ENCODE assay signal across 13 mouse cellular contexts in the genomic region with DNA sequence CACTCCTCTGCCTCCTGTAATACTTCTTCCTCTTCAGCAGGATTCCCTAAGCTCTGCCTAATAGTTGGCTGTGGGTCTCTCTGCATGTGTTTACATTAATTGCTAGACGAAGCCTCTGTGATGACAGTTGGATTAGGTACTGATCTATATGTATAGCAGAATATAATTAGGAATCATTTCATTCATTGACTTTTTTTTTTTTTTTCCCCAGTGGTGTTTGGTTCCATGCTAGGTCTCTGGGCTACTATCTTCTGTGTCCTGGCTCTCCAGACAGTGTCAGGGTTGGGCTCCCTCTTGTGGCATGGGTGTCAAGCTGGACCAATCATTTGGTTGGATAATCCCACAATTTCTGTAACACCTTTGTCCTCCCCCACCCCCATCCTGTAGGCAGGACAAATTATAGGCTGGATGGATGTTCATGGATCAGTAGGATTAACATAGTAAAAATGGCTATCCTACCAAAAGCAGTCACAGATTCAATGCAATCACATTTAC.
DNase-seq lines count a peak whose midpoint lies in the region; ATAC-seq and TF ChIP-seq lines count a peak whose summit lies in the region.
"Had no signal": no experiment of that assay in that cellular context is flagged by ENCODE, and none has a peak within 500 bp of the region (broad histone marks: within the 10 kb centered on the region; RNA-seq: fewer than 3 reads in every experiment).

No protein-coding gene starts in this region.

- H3K9me3 ChIP-seq in kidney, embryonic 16.5 days (ENCODE audit: low read length), result no peaks in the 10 kb centered on the region
- H3K9me3 ChIP-seq: forebrain, embryonic 13.5 days; heart, embryonic 15.5 days; limb, embryonic 13.5 days; midbrain, embryonic 15.5 days; stomach, embryonic 15.5 days had no signal

- POLR2A ChIA-PET in Patski (lab: Charles Lee), result interaction anchor here (0.7 kb wide), 1 partner anchor 16 kb away, joined by 5 read pairs; no protein-coding TSS in a partner anchor

- H3K36me3 ChIP-seq in kidney, embryonic 16.5 days (ENCODE audit: insufficient read depth, low read length), result no peaks in the 10 kb centered on the region
- H3K36me3 ChIP-seq: heart, embryonic 15.5 days; midbrain, embryonic 15.5 days had no signal

- WGBS in kidney, embryonic 16.5 days, result 73% methylated on average over 1 of the region's 1 CpGs

- no peak overlapping the region for H3K4me3 ChIP-seq in kidney, embryonic 16.5 days (ENCODE audit: low read length)
- H3K4me3 ChIP-seq: forebrain, embryonic 13.5 days; heart, embryonic 15.5 days; limb, embryonic 13.5 days; midbrain, embryonic 15.5 days; stomach, embryonic 15.5 days had no signal

- ATAC-seq in kidney, embryonic 16.5 days (ENCODE audit: low FRiP score, low TSS enrichment), result no peak
- no peak for ATAC-seq in Patski
- ATAC-seq: forebrain, embryonic 13.5 days; midbrain, embryonic 15.5 days had no signal

- peak; percentile 61 for TF ChIP-seq CTCF in Patski (IDR thresholded peaks at IDR 0.05)

- peaks cover 18% of the 10 kb centered on the region; the same call in 1 of the 2 replicates for H3K4me1 ChIP-seq in kidney, embryonic 16.5 days (ENCODE audit: insufficient read depth, low read length)
- H3K4me1 ChIP-seq: forebrain, embryonic 13.5 days; midbrain, embryonic 15.5 days had no signal

- in situ Hi-C loops in Patski (cut with MboI; ENCODE audit: low pct_unique_long_range_greater_than_20kb), result loop anchor here (10.0 kb wide), 1 partner anchor 1493 kb away; no protein-coding TSS in a partner anchor

- no peaks in the 10 kb centered on the region for H3K27me3 ChIP-seq in kidney, embryonic 16.5 days (ENCODE audit: insufficient read depth, low read length)
- H3K27me3 ChIP-seq in Patski, result no peaks in the 10 kb centered on the region
- H3K27me3 ChIP-seq: forebrain, embryonic 13.5 days; heart, embryonic 15.5 days; limb, embryonic 13.5 days; midbrain, embryonic 15.5 days; stomach, embryonic 15.5 days had no signal

- H3K4me2 ChIP-seq in kidney, embryonic 16.5 days (replicated peaks; ENCODE audit: low read depth, low read length), result no peak overlapping the region
- H3K4me2 ChIP-seq: forebrain, embryonic 13.5 days; heart, embryonic 15.5 days; limb, embryonic 13.5 days; midbrain, embryonic 15.5 days; stomach, embryonic 15.5 days had no signal

- no peak overlapping the region for H3K27ac ChIP-seq in kidney, embryonic 16.5 days (ENCODE audit: low read length)
- H3K27ac ChIP-seq: forebrain, embryonic 13.5 days; heart, embryonic 15.5 days; limb, embryonic 13.5 days; midbrain, embryonic 15.5 days; stomach, embryonic 15.5 days had no signal

- peak; percentile 30 for DNase-seq in cerebellum, adult 9-10 months
- DNase-seq in cerebellum, adult 11-12 months, result no peak
- DNase-seq in kidney, postnatal 14 days, result peak; percentile 19
- no peak for DNase-seq in Patski (ENCODE audit: low read depth, low spot score)
- DNase-seq in lung, postnatal 10 days, result peak; percentile 22
- no peak for DNase-seq in spleen, postnatal 4 days (ENCODE audit: low spot score in 2 of 2)
- DNase-seq in spleen, adult 18-20 months, result no peak

- H3K9ac ChIP-seq in kidney, embryonic 16.5 days (replicated peaks; ENCODE audit: low read length), result no peak overlapping the region
- H3K9ac ChIP-seq: forebrain, embryonic 13.5 days; heart, embryonic 15.5 days; limb, embryonic 13.5 days; midbrain, embryonic 15.5 days; stomach, embryonic 15.5 days had no signal

- CTCF ChIA-PET in Patski (lab: Charles Lee), result interaction anchor here (1.1 to 1.2 kb wide), 2 partner anchors 27 to 70 kb away, joined by 3 read pairs; no protein-coding TSS in a partner anchor

Comparison
In these comparisons a context has a peak if more than half of its experiments do, and no peak if none do; other contexts are left out.
1. DNase-seq: peak in cerebellum, adult 9-10 months (single experiment), kidney, postnatal 14 days (single experiment) and lung, postnatal 10 days (single experiment); none in cerebellum, adult 11-12 months (single experiment), Patski (single experiment), spleen, postnatal 4 days (0 of 2) and spleen, adult 18-20 months (0 of 2).